Mouse (Mus musculus) telencephalon, adult 2 months (tissue): ENCODE data around the gene Aifm2.

Experiments used
- DNase-seq: peaks from one replicate; pipeline ENCODE4 v3.0.0-alpha.2; 2011; ENCODE audit warnings: low read depth, low spot score

The Aifm2 gene

GRCm38 (mm10) chr10:61715996-61716864, 1.2 kb downstream of the Aifm2 start:
- DNase-seq, result no peak

DNA sequence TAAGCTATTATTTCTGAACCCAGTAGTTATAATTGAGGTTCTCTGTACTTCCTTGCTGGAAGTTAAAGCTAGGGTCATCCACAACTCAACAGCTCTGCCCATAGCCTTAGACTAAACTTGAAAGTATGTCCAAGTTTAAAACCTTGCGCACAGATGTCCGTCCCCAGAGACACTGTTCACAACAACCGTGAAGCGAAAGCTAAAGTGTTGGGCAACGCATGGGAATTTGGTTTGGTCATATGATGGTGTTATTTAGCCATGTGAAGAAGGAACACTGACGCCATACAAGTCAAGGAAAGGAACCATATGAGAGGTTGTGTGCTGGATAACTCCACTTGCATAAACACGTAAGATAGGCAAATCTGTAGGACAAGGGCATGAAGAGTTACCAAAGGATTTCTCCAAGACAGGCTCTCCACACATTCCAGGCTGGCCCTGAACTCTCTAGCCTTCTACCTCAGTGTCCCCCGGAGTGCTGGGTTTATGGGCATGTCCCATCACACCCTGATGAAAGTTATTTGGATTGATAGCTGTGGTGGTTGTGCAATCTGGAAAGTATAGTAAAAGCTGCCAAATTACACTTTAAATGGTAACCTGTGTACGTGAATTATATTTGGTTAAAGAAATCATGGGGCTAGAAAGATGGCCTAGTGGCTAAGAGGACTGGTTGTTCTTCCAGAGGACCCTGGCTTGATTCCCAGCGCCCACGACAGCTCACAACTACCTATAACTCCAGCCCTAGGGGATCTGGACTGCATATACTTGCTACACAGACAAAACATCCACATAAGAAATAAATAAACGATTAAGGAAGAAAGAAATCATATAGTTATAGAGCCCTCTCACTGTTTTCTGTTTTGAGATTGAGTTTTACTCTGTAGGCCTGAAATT, 2.6 kb downstream of the Aifm2 start:
- no peak for DNase-seq

DNA sequence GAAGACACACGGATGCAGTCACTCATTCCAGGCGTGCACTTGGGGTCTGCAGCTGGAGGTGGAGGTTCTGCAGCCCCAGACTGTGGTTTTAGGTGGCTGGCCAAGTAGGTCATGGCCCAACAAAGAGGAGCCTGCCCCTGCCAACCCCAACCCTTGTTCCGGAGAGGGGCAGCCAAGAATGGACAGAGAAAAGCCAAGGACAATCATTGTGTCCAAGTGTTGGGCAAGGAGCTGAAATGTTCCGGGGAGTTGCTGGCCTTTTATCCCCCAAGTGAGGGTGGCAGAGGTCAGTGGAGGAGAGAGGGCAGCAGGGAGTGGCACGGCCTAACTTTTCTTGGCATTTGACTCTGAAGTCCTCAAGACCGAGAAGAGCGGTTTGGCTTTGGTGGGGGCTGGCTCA, 5.3 kb downstream of the Aifm2 start:
- no peak for DNase-seq

GRCm38 (mm10) chr10:61722215-61722614, 7.2 kb downstream of the Aifm2 start:
- DNase-seq, result no peak

DNA sequence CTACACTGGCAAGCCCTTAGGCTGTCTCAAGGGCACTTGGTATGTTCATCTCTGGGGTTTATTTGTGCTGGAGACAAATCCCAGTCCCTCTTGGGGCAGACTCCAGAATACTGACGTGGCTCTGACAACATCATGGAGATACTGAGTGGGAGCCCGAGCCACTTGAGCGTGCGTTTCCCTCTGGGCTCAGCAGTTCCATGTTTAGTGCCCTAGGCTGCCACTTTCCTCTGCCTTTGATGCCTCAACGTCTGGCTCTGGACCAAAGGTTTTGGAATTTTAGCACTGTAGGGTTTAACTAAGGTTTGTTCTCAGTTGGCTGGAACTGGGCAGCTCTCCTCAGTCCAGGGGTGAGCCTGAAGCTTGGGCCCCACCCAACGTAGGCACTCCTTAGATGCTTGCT, 8.2 kb downstream of the Aifm2 start:
- no peak for DNase-seq

DNA sequence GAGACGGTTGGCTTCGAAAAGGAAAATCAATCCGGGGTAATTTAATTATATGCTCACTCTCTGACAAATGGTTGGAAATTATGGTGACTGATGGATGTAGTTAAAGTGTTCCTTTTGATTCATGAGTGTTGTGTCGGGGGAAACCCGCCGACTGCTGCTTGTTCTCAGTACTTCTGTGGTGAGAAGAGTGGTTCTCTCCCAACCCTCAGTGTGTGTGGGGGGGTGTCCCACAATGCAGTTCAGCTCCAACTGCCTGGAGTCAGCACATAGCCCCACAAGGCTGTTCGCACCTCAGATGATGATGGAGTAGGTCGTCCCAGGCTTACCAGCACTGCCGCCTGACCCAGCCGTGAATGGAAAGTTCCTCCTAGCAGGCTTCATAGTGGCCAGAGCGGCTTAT, 14.1 kb downstream of the Aifm2 start:
- DNase-seq, result no peak

- DNase-seq, result no peak
These were observed 15.1 kb downstream of the Aifm2 start for GRCm38 (mm10) chr10:61730171-61730570.

GRCm38 (mm10) chr10:61734377-61734776, 19.3 kb downstream of the Aifm2 start:
- no peak for DNase-seq

- DNase-seq, result peak; percentile 18
These were observed 21.6 kb downstream of the Aifm2 start for GRCm38 (mm10) chr10:61736671-61737078.

DNA sequence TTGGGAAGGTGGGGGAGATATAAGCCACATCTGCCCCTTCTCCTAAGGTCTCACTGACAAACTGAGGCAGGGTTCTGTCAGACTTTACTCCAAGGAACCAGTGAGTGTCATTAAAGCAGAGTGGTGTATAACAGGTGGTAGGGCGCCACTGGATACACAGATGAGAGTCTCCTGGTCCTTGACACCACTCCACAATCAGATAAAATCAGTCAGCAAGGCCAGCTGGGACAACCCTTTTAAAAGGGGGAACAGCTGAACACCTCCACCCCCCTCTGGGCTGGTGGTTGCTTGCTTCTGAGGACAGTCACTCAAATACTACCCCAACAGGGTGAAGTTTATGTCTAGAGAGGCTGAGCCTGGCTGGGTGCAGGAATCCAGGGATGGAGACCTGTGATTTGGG, 22.5 kb downstream of the Aifm2 start:
- no peak for DNase-seq

DNA sequence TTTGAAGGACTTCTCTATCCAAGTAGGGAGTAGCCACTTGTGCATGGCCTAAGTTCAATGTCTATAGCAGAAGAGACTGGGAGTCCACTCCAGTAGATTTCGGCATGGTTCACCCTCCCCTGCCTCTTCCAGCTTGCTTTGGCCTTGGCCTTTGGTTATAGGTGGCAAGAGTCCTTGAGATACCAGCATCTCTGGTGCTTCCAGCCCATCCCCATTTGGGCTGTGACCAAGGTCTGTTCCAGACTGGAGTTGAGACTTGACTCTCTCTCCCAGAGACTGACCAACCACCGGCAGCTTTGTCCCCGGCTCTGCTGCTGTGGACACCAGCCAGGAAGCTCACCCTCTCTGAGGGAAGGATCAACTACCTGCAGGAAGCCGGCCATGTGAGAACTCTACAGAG, 23.1 kb downstream of the Aifm2 start:
- no peak for DNase-seq

- DNase-seq, result no peak
These were observed 26.2 kb downstream of the Aifm2 start for GRCm38 (mm10) chr10:61741306-61741705.

GRCm38 (mm10) chr10:61741873-61742272, 26.8 kb downstream of the Aifm2 start:
- DNase-seq, result no peak

DNA sequence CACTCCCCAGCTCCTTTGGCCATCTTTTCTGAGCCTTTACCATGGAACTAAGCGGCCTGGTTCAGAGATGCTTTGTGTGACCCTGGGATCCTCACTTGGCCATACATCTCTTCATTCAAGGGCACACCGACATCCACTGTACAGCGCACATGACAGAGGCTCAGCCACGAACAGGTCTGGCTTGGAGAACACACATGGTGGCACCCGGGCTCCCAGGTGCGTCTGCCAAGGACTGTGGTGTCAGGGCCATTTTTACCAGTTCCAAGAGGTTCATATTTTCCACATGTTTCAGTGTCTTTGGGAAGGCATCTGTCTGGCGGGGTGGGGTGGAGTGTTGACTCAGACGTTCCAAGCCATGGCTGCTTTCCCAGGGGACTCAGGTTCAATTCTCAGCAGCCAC, 27.3 kb downstream of the Aifm2 start:
- no peak for DNase-seq

GRCm38 (mm10) chr10:61745133-61745532, 30.1 kb downstream of the Aifm2 start:
- no peak for DNase-seq

GRCm38 (mm10) chr10:61747302-61747701, 32.2 kb downstream of the Aifm2 start:
- DNase-seq, result no peak

GRCm38 (mm10) chr10:61750014-61750413, 35.0 kb downstream of the Aifm2 start:
- DNase-seq, result no peak

GRCm38 (mm10) chr10:61751534-61752219, 36.6 kb downstream of the Aifm2 start:
- DNase-seq, result no peak

GRCm38 (mm10) chr10:61753071-61753470, 38.0 kb downstream of the Aifm2 start:
- no peak for DNase-seq

GRCm38 (mm10) chr10:61757022-61757421, 42.0 kb downstream of the Aifm2 start:
- no peak for DNase-seq

GRCm38 (mm10) chr10:61758904-61759303, 43.8 kb downstream of the Aifm2 start:
- no peak for DNase-seq

- DNase-seq, result peak; percentile 26
These were observed 44.8 kb downstream of the Aifm2 start for GRCm38 (mm10) chr10:61759869-61760268.
